Mouse (Mus musculus): ENCODE measurements around the gene Traf3ip1. TPM values are rescaled to one million over a fixed set of nuclear protein-coding genes. Genes with fewer than 3 reads are reported as not detected.

Gene Traf3ip1
- polyA plus RNA-seq, 1 experiment: 4.9 TPM

GRCm38 (mm10) chr1:91564004-91564403 lies 69.6 kb downstream of the Traf3ip1 start:
- Histone ChIP-seq H3K4me1 (ENCODE audit: control insufficient read depth, insufficient read depth, insufficient read length, low read length) (no peaks in the 10 kb centered on the region), H3K27ac (replicated peaks; ENCODE audit: low read depth, low read length) (no peak overlapping the region), H3K4me3 (ENCODE audit: insufficient read depth, low read depth, low read length) (no peak overlapping the region)

DNA sequence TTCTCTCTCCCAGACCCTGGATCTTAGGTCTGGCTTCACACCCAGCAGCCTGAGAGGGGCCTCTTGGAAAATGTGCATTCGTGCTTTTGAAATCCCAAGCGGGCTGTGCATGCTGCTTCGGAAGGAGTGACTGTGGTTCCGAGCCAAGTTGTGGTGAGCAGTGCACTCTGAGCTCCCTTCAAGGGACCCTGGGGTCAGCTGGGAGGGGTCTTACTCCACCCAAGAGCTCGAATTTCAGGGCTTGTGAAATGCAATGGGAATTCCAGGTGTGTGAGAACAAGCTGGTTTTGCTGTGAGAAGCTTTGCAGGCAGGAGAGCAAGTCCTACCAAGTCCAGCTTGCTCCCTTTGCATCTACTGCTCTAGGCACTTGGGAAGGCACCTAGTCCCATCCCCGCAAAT lies 70.2 kb downstream of the Traf3ip1 start:
- Histone ChIP-seq H3K4me3 (ENCODE audit: insufficient read depth, low read depth, low read length) (no peak overlapping the region), H3K27ac (replicated peaks; ENCODE audit: low read depth, low read length) (no peak overlapping the region), H3K4me1 (ENCODE audit: control insufficient read depth, insufficient read depth, insufficient read length, low read length) (no peaks in the 10 kb centered on the region)

GRCm38 (mm10) chr1:91567269-91567668 lies 72.8 kb downstream of the Traf3ip1 start:
- Histone ChIP-seq H3K27ac (replicated peaks; ENCODE audit: low read depth, low read length) (no peak overlapping the region), H3K4me3 (ENCODE audit: insufficient read depth, low read depth, low read length) (no peak overlapping the region), H3K4me1 (ENCODE audit: control insufficient read depth, insufficient read depth, insufficient read length, low read length) (no peaks in the 10 kb centered on the region)

- Histone ChIP-seq H3K4me3 (ENCODE audit: insufficient read depth, low read depth, low read length) (no peak overlapping the region), H3K4me1 (ENCODE audit: control insufficient read depth, insufficient read depth, insufficient read length, low read length) (no peaks in the 10 kb centered on the region), H3K27ac (replicated peaks; ENCODE audit: low read depth, low read length) (no peak overlapping the region)
Observed at GRCm38 (mm10) chr1:91572458-91572857, 78.0 kb downstream of the Traf3ip1 start.

DNA sequence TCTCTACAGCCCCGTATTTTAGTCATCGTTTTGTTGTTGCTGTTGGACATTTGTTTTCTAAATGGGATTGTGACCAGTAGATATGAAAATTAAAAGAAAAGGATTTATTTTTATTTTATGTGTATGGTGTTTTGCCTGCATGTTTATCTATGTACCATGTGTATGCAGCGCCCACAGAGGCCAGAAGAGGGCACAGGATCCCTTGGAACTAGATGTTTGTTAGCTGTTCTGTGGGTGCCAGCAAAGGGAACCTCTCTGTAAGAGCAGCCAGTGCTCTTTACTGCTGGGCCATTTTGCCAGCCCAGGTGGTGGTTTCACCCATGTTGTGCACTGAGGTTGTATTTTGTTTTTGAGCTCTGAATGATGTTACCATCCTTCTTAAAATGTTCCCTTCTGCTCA lies 79.8 kb downstream of the Traf3ip1 start:
- no peak overlapping the region for H3K4me3 ChIP-seq (ENCODE audit: insufficient read depth, low read depth, low read length)
- no peaks in the 10 kb centered on the region for H3K4me1 ChIP-seq (ENCODE audit: control insufficient read depth, insufficient read depth, insufficient read length, low read length)
- H3K27ac ChIP-seq (replicated peaks; ENCODE audit: low read depth, low read length): no peak overlapping the region

GRCm38 (mm10) chr1:91577883-91578517 lies 83.6 kb downstream of the Traf3ip1 start:
- Histone ChIP-seq H3K27ac (replicated peaks; ENCODE audit: low read depth, low read length) (no peak overlapping the region), H3K4me1 (ENCODE audit: control insufficient read depth, insufficient read depth, insufficient read length, low read length) (no peaks in the 10 kb centered on the region), H3K4me3 (ENCODE audit: insufficient read depth, low read depth, low read length) (no peak overlapping the region)

Other genes with a start within 250 kb of the Traf3ip1 start
- 74.2 and 90.4 TPM in 2 replicates for gene Ube2f, start 244.3 kb upstream of the Traf3ip1 start, polyA plus RNA-seq (2012; ENCODE audit: insufficient read depth, insufficient read length, missing spikeins)
- 9.1 and 10.6 TPM in 2 replicates for gene Scly, start 196.3 kb upstream of the Traf3ip1 start, polyA plus RNA-seq (2012; ENCODE audit: insufficient read depth, insufficient read length, missing spikeins)
- gene Espnl, start 172.6 kb upstream of the Traf3ip1 start, polyA plus RNA-seq (2012; ENCODE audit: insufficient read depth, insufficient read length, missing spikeins): not detected in 2 replicates
- gene Klhl30, start 143.6 kb upstream of the Traf3ip1 start, polyA plus RNA-seq (2012; ENCODE audit: insufficient read depth, insufficient read length, missing spikeins): 0.32 and 0.71 TPM in 2 replicates
- gene Erfe, start 128.2 kb upstream of the Traf3ip1 start, polyA plus RNA-seq (2012; ENCODE audit: insufficient read depth, insufficient read length, missing spikeins): not detected in 2 replicates
- gene Ilkap, start 95.8 kb upstream of the Traf3ip1 start, polyA plus RNA-seq (2012; ENCODE audit: insufficient read depth, insufficient read length, missing spikeins): 37.9 and 39.9 TPM in 2 replicates
- 7.8 and 10.9 TPM in 2 replicates for gene Hes6, start 80.6 kb upstream of the Traf3ip1 start, polyA plus RNA-seq (2012; ENCODE audit: insufficient read depth, insufficient read length, missing spikeins)
- 1.6 and 6.7 TPM in 2 replicates for gene Per2, start 35.3 kb upstream of the Traf3ip1 start, polyA plus RNA-seq (2012; ENCODE audit: insufficient read depth, insufficient read length, missing spikeins)
- gene Asb1, start 45.9 kb downstream of the Traf3ip1 start, polyA plus RNA-seq (2012; ENCODE audit: insufficient read depth, insufficient read length, missing spikeins): 3.4 and 5.0 TPM in 2 replicates

Data from brown adipose tissue, adult 24 weeks (tissue).